Mouse (Mus musculus) Patski (cell line): ENCODE measurements around the gene Haus7. TPM values are rescaled to one million over a fixed set of nuclear protein-coding genes. Genes with fewer than 3 reads are reported as not detected.

Experiments used
- ATAC-seq: fragments of 100-300 bp; one replicate; pipeline ENCODE4 v1.8.0; 2021
- CTCF ChIA-PET: fragments of 350-600 bp; sonication (Branson Sonifier 250); formaldehyde crosslinking; loops from one replicate; lab custom pipeline; 2022; ENCODE audit warnings: inconsistent platforms; lab: Charles Lee
- POLR2A ChIA-PET: fragments of 350-600 bp; sonication (Branson Sonifier 250); formaldehyde crosslinking; loops from one replicate; lab custom pipeline; 2022; ENCODE audit warnings: antibody characterized with exemption, inconsistent platforms; lab: Charles Lee
- DNase-seq: peaks from one replicate; pipeline ENCODE4 v3.0.0-alpha.2; 2011; ENCODE audit warnings: low read depth, low spot score
- H3K27me3 ChIP-seq: fragments of 371-371 bp; one replicate; pipeline ENCODE4 v1.5.1; 2021
- CTCF ChIP-seq: fragments of 100-300 bp; IDR thresholded peaks from one replicate; pipeline ENCODE4 v1.5.1; 2021
- in situ Hi-C: fragments of 300-500 bp; cut with MboI; formaldehyde crosslinking; loops from 3 replicates; pipeline ENCODE4 v1.11.1; 2018; ENCODE audit warnings: low pct_unique_long_range_greater_than_20kb, mixed read lengths
- polyA plus RNA-seq: library from polyadenylated mRNA; unstranded; gene quantifications from one replicate; pipeline ENCODE4 v1.2.3, GENCODE M21; 2021

Gene Haus7
- polyA plus RNA-seq, 1 experiment from 2014 or later, result 23.4 TPM

- CTCF ChIA-PET, result no interaction called here
- POLR2A ChIA-PET, result no interaction called here
- no peak for DNase-seq
- TF ChIP-seq CTCF, result no peak
- no peak for ATAC-seq
- no peaks in the 10 kb centered on the region for H3K27me3 ChIP-seq
- in situ Hi-C loops, result no loop called here
Observed at GRCm38 (mm10) chrX:73483484-73483810, 24.6 kb upstream of the Haus7 start, which contains the start of gene Bgn. Gene Bgn (plus strand): TSS chrX:73483602.

GRCm38 (mm10) chrX:73482643-73483483 is 24.0 kb upstream of the Haus7 start:
- ATAC-seq, result no peak
- in situ Hi-C loops, result no loop called here
- no peaks in the 10 kb centered on the region for H3K27me3 ChIP-seq
- DNase-seq, result no peak
- CTCF ChIA-PET, result no interaction called here
- POLR2A ChIA-PET, result no interaction called here
- no peak for TF ChIP-seq CTCF

- CTCF ChIA-PET, result interaction anchor here (1.2 to 1.8 kb wide), 2 partner anchors 13 to 21 kb away, joined by 4 to 5 read pairs; partner anchors contain the start of gene Haus7
- TF ChIP-seq CTCF, result no peak
- ATAC-seq (no peak), DNase-seq (no peak)
- in situ Hi-C loops, result no loop called here
- POLR2A ChIA-PET, result interaction anchor here (1.5 kb wide), 1 partner anchor 20 kb away, joined by 3 read pairs; no protein-coding TSS in a partner anchor
- no peaks in the 10 kb centered on the region for H3K27me3 ChIP-seq
Observed at GRCm38 (mm10) chrX:73480334-73480733, 21.5 kb upstream of the Haus7 start.

DNA sequence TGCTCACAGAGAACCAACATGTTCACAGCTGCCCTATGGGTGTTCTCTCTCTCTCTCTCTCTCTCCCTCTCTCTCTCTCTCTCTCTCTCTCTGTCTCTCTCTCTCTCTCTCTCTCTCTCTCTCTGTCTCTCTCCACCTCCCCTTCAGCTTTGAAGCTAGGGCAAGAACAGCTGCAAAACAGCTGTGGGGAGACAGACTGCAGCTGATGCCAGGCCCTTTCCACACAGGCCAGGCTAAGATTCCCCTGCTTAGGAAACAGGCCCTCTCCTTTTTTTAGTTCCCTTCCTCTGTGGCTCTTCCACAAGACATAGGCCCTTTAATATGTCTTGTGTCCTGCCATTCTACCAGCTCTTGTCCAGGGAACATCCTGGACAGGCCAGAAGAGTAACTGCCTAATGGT is 20.8 kb upstream of the Haus7 start:
- no peak for TF ChIP-seq CTCF
- no peaks in the 10 kb centered on the region for H3K27me3 ChIP-seq
- DNase-seq (no peak), ATAC-seq (no peak)
- in situ Hi-C loops, result no loop called here
- ChIA-PET POLR2A (interaction anchor here (1.5 kb wide), 1 partner anchor 19 kb away, joined by 3 read pairs; no protein-coding TSS in a partner anchor), CTCF (interaction anchor here (3.5 kb wide), 1 partner anchor 21 kb away, joined by 17 read pairs; the partner anchor contains the start of gene Haus7)

DNA sequence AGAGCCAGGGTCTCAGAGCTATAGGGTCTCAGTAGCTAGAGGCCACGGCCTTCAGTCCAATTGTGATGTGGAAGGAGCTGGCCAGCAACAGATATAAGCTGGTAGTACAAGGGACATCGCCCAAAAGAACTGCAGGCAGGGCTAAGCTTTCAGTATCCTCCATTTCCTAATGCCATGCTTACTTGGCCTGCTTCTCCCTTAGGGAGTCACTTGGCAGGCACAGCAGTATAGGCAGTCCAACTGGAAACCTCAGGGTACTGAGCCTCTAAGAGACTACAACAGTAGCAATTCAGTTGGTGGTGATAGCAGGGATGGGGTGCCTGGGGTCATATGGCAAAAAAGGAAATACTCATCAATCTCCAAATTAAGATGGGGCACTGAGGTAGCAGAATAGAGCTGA is 18.7 kb upstream of the Haus7 start:
- DNase-seq, result no peak
- no peaks in the 10 kb centered on the region for H3K27me3 ChIP-seq
- in situ Hi-C loops, result no loop called here
- ChIA-PET POLR2A (no interaction called here), CTCF (interaction anchor here (1.1 to 3.5 kb wide), 2 partner anchors 16 to 19 kb away, joined by 3 to 17 read pairs; partner anchors contain the start of gene Haus7)
- no peak for ATAC-seq
- no peak for TF ChIP-seq CTCF

GRCm38 (mm10) chrX:73476621-73477020 is 17.8 kb upstream of the Haus7 start:
- POLR2A ChIA-PET, result no interaction called here
- no peak for TF ChIP-seq CTCF
- no peaks in the 10 kb centered on the region for H3K27me3 ChIP-seq
- in situ Hi-C loops, result no loop called here
- ATAC-seq, result peak; percentile 61
- CTCF ChIA-PET, result interaction anchor here (1.1 to 3.5 kb wide), 2 partner anchors 17 to 18 kb away, joined by 3 to 17 read pairs; partner anchors contain the start of gene Haus7
- peak; percentile 13 for DNase-seq

DNA sequence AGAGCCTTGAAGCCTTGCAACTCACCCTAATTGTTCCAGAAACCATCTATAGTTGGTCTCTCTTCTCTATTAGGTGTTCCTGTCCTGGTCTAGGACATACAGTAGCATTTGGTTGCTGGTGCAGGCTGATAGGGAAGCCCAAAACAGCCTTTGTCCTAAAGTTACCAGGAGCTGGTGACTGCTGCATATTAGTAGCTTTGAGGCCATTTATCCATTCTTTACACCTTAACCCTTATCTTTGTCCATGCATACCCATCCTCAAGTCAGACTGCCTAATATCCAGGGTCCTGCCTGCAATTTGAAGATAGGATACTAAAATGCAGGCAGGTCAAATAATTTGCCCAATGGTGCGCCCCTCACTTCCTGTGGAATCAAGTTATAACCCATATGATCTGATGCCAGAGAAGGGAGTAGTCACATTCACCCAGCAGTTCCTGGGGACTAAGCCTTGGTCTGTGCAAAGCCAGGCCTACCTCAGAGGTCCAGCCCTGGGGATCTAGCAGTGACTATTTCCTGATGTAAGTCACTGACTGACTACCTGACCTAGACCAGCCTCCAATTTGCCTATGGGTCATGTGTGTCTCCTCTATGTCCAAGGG is 16.9 kb upstream of the Haus7 start:
- H3K27me3 ChIP-seq, result no peaks in the 10 kb centered on the region
- POLR2A ChIA-PET, result no interaction called here

GRCm38 (mm10) chrX:73474340-73475165 is 15.7 kb upstream of the Haus7 start:
- POLR2A ChIA-PET, result no interaction called here

More for the DNA sequence above, 16.9 kb upstream of the Haus7 start:
- in situ Hi-C loops, result no loop called here
- DNase-seq (no peak), ATAC-seq (no peak)
- CTCF ChIA-PET, result interaction anchor here (1.5 kb wide), 1 partner anchor 17 kb away, joined by 6 read pairs; the partner anchor contains the start of gene Haus7
- no peak for TF ChIP-seq CTCF

DNA sequence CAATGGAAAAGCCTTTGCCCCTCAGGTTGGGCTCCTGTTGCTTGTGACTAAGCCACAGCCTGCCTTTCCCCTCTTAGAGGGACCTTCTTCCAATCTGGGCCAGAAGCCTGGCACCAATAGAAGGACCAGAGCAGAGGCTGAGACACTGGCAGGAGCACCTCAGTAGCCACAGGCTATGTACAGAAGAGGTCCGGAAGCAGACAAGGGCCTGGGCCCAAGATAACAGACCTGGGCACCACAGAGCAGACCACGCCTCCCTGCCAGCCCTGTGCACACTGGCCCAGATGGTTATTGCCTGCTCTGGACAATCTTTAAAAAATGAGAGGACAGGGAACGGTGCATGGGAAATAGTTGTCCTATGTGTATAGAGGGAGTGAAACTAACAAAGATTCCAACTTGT is 12.9 kb upstream of the Haus7 start:
- no peak for TF ChIP-seq CTCF
- CTCF ChIA-PET, result no interaction called here

More at GRCm38 (mm10) chrX:73474340-73475165, 15.7 kb upstream of the Haus7 start:
- DNase-seq, result no peak
- ATAC-seq, result no peak
- in situ Hi-C loops, result no loop called here
- H3K27me3 ChIP-seq, result no peaks in the 10 kb centered on the region
- TF ChIP-seq CTCF, result no peak
- CTCF ChIA-PET, result interaction anchor here (1.1 to 1.5 kb wide), 3 partner anchors 11 to 18 kb away, joined by 3 to 6 read pairs (median 4); partner anchors contain the start of gene Haus7

DNA sequence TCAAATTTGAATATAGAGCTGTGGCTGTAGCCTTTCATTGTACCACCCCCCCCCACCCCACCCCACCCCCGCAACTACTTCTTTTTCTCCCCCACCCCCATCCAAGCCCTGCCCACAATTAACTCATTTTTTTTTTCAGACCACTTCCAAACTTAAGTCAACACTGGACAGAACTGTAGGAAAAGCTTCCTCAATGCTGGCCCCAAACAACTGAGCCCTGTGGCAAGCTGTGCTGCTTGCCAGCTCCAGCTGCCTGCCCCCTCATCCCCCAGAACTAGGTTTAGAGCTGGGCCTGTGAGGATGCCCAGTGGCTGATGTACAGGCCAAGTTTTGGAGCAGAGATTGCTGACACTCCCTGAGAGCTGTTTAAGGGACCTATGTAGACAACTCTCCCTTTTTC is 9.9 kb upstream of the Haus7 start:
- in situ Hi-C loops, result no loop called here
- ATAC-seq (no peak), DNase-seq (no peak)
- POLR2A ChIA-PET, result no interaction called here
- H3K27me3 ChIP-seq, result no peaks in the 10 kb centered on the region
- no peak for TF ChIP-seq CTCF
- CTCF ChIA-PET, result no interaction called here

More for the DNA sequence above, 12.9 kb upstream of the Haus7 start:
- no peak for ATAC-seq
- POLR2A ChIA-PET, result no interaction called here
- in situ Hi-C loops, result no loop called here
- H3K27me3 ChIP-seq, result no peaks in the 10 kb centered on the region
- no peak for DNase-seq
